Mouse (Mus musculus) forebrain, embryonic 12.5 days (tissue): Measurements from ENCODE around the gene Asprv1. TPM values are rescaled to one million over a fixed set of nuclear protein-coding genes. Genes with fewer than 3 reads are reported as not detected.

Source experiments
- ATAC-seq: fragments of 200-750 bp; cut with Nextera tagmentation; 2 replicates; pipeline ENCODE4 v1.8.0; 2017; ENCODE audit warnings: moderate TSS enrichment; ENCODE audit not compliant: low FRiP score
- H3K27ac ChIP-seq: fragments of 300-500 bp; sonication (generic); 2 replicates; pipeline ENCODE4 v1.5.1; 2016; ENCODE audit warnings: mild to moderate bottlenecking
- H3K27me3 ChIP-seq: fragments of 300-500 bp; sonication (generic); 2 replicates; pipeline ENCODE4 v1.6.1; 2016; ENCODE audit warnings: mild to moderate bottlenecking
- H3K36me3 ChIP-seq: fragments of 300-500 bp; sonication (generic); replicated peaks from 2 replicates; pipeline ENCODE4 v1.6.1; 2016; ENCODE audit warnings: mild to moderate bottlenecking
- H3K4me1 ChIP-seq: fragments of 300-500 bp; sonication (generic); 2 replicates; pipeline ENCODE4 v1.6.1; 2016
- H3K4me2 ChIP-seq: fragments of 300-500 bp; sonication (generic); 2 replicates; pipeline ENCODE4 v1.6.1; 2016; ENCODE audit warnings: mild to moderate bottlenecking, moderate library complexity
- H3K4me3 ChIP-seq: fragments of 300-500 bp; sonication (generic); replicated peaks from 2 replicates; pipeline ENCODE4 v1.5.1; 2016; ENCODE audit warnings: mild to moderate bottlenecking
- H3K9ac ChIP-seq: fragments of 300-500 bp; sonication (generic); 2 replicates; pipeline ENCODE4 v1.6.1; 2016; ENCODE audit warnings: mild to moderate bottlenecking
- H3K9me3 ChIP-seq: fragments of 300-500 bp; sonication (generic); 2 replicates; pipeline ENCODE4 v1.6.1; 2016
- WGBS: fragments of 180-500 bp; shearing (Covaris S2); methylation state at CpG from one replicate; pipeline ENCODE4 v1.1.7; 2016; 5-methylcytosine and 5-hydroxymethylcytosine counted together
- polyA plus RNA-seq: library from polyadenylated mRNA; unstranded; fragments of >200 nt; fragmentation: Nextera tagmentation; extraction: Ambion mirVana; gene quantifications from 2 replicates; pipeline ENCODE4 v1.2.1, GENCODE M21; 2016

Gene Asprv1
- polyA plus RNA-seq, 1 experiment from 2014 or later, result 0.52 TPM

- Histone ChIP-seq H3K27ac (no peak overlapping the region), H3K9ac (no peak overlapping the region), H3K27me3 (no peaks in the 10 kb centered on the region), H3K4me1 (peaks cover 9% of the 10 kb centered on the region; the same call in 1 of the 2 replicates), H3K4me3 (no peak overlapping the region), H3K4me2 (no peak overlapping the region), H3K36me3 (no peaks in the 10 kb centered on the region), H3K9me3 (no peaks in the 10 kb centered on the region)
- ATAC-seq, result no peak
- 62% methylated on average over 18 of the region's 18 CpGs for WGBS
Observed at GRCm38 (mm10) chr6:86624074-86625030, 3.6 kb upstream of the Asprv1 start.

GRCm38 (mm10) chr6:86630141-86630540 lies 2.2 kb downstream of the Asprv1 start:
- H3K27me3 ChIP-seq, result no peaks in the 10 kb centered on the region
- no peak overlapping the region for H3K27ac ChIP-seq
- no peaks in the 10 kb centered on the region for H3K9me3 ChIP-seq
- no peak overlapping the region for H3K4me3 ChIP-seq
- H3K9ac ChIP-seq, result no peak overlapping the region
- H3K4me1 ChIP-seq, result 0 out of 2 replicates have a peak, but pooled peaks cover 5% of the 10 kb centered on the region
- 83% methylated on average over 3 of the region's 3 CpGs for WGBS
- no peak for ATAC-seq
- H3K4me2 ChIP-seq, result no peak overlapping the region
- H3K36me3 ChIP-seq, result no peaks in the 10 kb centered on the region

GRCm38 (mm10) chr6:86636495-86636894 lies 8.5 kb downstream of the Asprv1 start:
- Histone ChIP-seq H3K4me2 (no peak overlapping the region), H3K4me1 (no peaks in the 10 kb centered on the region), H3K36me3 (no peaks in the 10 kb centered on the region), H3K9ac (no peak overlapping the region), H3K9me3 (no peaks in the 10 kb centered on the region), H3K27ac (no peak overlapping the region), H3K27me3 (no peaks in the 10 kb centered on the region), H3K4me3 (no peak overlapping the region)
- WGBS, result 75% methylated on average over 2 of the region's 2 CpGs
- ATAC-seq, result no peak

- no peak for ATAC-seq
- no peak overlapping the region for H3K4me2 ChIP-seq
- no peak overlapping the region for H3K4me3 ChIP-seq
- 72% methylated on average over 4 of the region's 4 CpGs for whole genome bisulfite sequencing
- H3K4me1 ChIP-seq, result no peaks in the 10 kb centered on the region
- H3K9ac ChIP-seq, result no peak overlapping the region
- no peaks in the 10 kb centered on the region for H3K9me3 ChIP-seq
- H3K27me3 ChIP-seq, result no peaks in the 10 kb centered on the region
- no peak overlapping the region for H3K27ac ChIP-seq
- no peaks in the 10 kb centered on the region for H3K36me3 ChIP-seq
Observed at GRCm38 (mm10) chr6:86637171-86637835, 9.3 kb downstream of the Asprv1 start.

- WGBS, result 71% methylated on average over 2 of the region's 2 CpGs
- H3K4me2 ChIP-seq, result no peak overlapping the region
Observed at GRCm38 (mm10) chr6:86637860-86638259, 9.9 kb downstream of the Asprv1 start.

GRCm38 (mm10) chr6:86638434-86638833 lies 10.5 kb downstream of the Asprv1 start:
- no peak for ATAC-seq
- no peaks in the 10 kb centered on the region for H3K9me3 ChIP-seq
- H3K4me1 ChIP-seq, result no peaks in the 10 kb centered on the region
- H3K4me2 ChIP-seq, result no peak overlapping the region
- no peak overlapping the region for H3K27ac ChIP-seq
- H3K36me3 ChIP-seq, result no peaks in the 10 kb centered on the region
- no peak overlapping the region for H3K4me3 ChIP-seq
- 19% methylated on average over 2 of the region's 2 CpGs for WGBS
- no peak overlapping the region for H3K9ac ChIP-seq
- H3K27me3 ChIP-seq, result no peaks in the 10 kb centered on the region

More at GRCm38 (mm10) chr6:86637860-86638259, 9.9 kb downstream of the Asprv1 start:
- Histone ChIP-seq H3K9ac (no peak overlapping the region), H3K9me3 (no peaks in the 10 kb centered on the region), H3K27me3 (no peaks in the 10 kb centered on the region), H3K36me3 (no peaks in the 10 kb centered on the region), H3K27ac (no peak overlapping the region), H3K4me3 (no peak overlapping the region), H3K4me1 (no peaks in the 10 kb centered on the region)
- ATAC-seq, result no peak

- H3K27ac ChIP-seq, result no peak overlapping the region
- no peak overlapping the region for H3K4me2 ChIP-seq
- no peak overlapping the region for H3K9ac ChIP-seq
- no peaks in the 10 kb centered on the region for H3K9me3 ChIP-seq
- H3K4me3 ChIP-seq, result no peak overlapping the region
- ATAC-seq, result no peak
- H3K4me1 ChIP-seq, result no peaks in the 10 kb centered on the region
- WGBS, result 80% methylated on average over 18 of the region's 18 CpGs
- H3K36me3 ChIP-seq, result no peaks in the 10 kb centered on the region
- H3K27me3 ChIP-seq, result no peaks in the 10 kb centered on the region
Observed at GRCm38 (mm10) chr6:86639180-86640160, 11.5 kb downstream of the Asprv1 start.

GRCm38 (mm10) chr6:86640161-86640560 lies 12.2 kb downstream of the Asprv1 start:
- H3K27me3 ChIP-seq, result no peaks in the 10 kb centered on the region
- H3K27ac ChIP-seq, result no peak overlapping the region
- no peaks in the 10 kb centered on the region for H3K36me3 ChIP-seq
- no peak overlapping the region for H3K9ac ChIP-seq
- H3K9me3 ChIP-seq, result no peaks in the 10 kb centered on the region
- ATAC-seq, result no peak
- 79% methylated on average over 3 of the region's 3 CpGs for WGBS
- H3K4me1 ChIP-seq, result no peaks in the 10 kb centered on the region
- no peak overlapping the region for H3K4me2 ChIP-seq
- no peak overlapping the region for H3K4me3 ChIP-seq

- no peak overlapping the region for H3K9ac ChIP-seq
- no peaks in the 10 kb centered on the region for H3K9me3 ChIP-seq
- no peaks in the 10 kb centered on the region for H3K36me3 ChIP-seq
- no peaks in the 10 kb centered on the region for H3K27me3 ChIP-seq
- WGBS, result 91% methylated on average over 8 of the region's 8 CpGs
- H3K4me2 ChIP-seq, result no peak overlapping the region
- no peak overlapping the region for H3K4me3 ChIP-seq
- ATAC-seq, result no peak
- H3K27ac ChIP-seq, result no peak overlapping the region
- no peaks in the 10 kb centered on the region for H3K4me1 ChIP-seq
Observed at GRCm38 (mm10) chr6:86640776-86641175, 12.8 kb downstream of the Asprv1 start.

- Histone ChIP-seq H3K4me2 (no peak overlapping the region), H3K4me3 (no peak overlapping the region), H3K9me3 (no peaks in the 10 kb centered on the region), H3K36me3 (no peaks in the 10 kb centered on the region), H3K9ac (no peak overlapping the region), H3K27me3 (no peaks in the 10 kb centered on the region), H3K4me1 (no peaks in the 10 kb centered on the region), H3K27ac (no peak overlapping the region)
- no peak for ATAC-seq
- WGBS, result 65% methylated on average over 8 of the region's 8 CpGs
Observed at GRCm38 (mm10) chr6:86641716-86642115, 13.8 kb downstream of the Asprv1 start.

GRCm38 (mm10) chr6:86644775-86645400 lies 16.9 kb downstream of the Asprv1 start:
- Histone ChIP-seq H3K9ac (no peak overlapping the region), H3K4me1 (no peaks in the 10 kb centered on the region), H3K36me3 (peaks cover 17% of the 10 kb centered on the region), H3K27me3 (no peaks in the 10 kb centered on the region), H3K4me2 (no peak overlapping the region), H3K4me3 (no peak overlapping the region), H3K9me3 (no peaks in the 10 kb centered on the region), H3K27ac (no peak overlapping the region)
- no peak for ATAC-seq
- 92% methylated on average over 3 of the region's 3 CpGs for WGBS
